In genomic region chr5:105588683-105589082, GRCm38 (mm10) we compare ENCODE assay signal across 26 mouse cellular contexts.
"Had no signal": no experiment of that assay in that cellular context is flagged by ENCODE, and none has a peak within 500 bp of the region (broad histone marks: within the 10 kb centered on the region; RNA-seq: fewer than 3 reads in every experiment).

No protein-coding gene starts in this region.

- H3K9me3 ChIP-seq: hindbrain, embryonic 10.5 days; hindbrain, embryonic 12.5 days; kidney, embryonic 15.5 days; limb, embryonic 10.5 days; limb, embryonic 12.5 days; liver, embryonic 13.5 days; liver, embryonic 15.5 days had no signal

- H3K27me3 ChIP-seq: hindbrain, embryonic 12.5 days; kidney, embryonic 15.5 days; limb, embryonic 12.5 days; liver, embryonic 13.5 days; liver, embryonic 15.5 days had no signal

- H3K4me3 ChIP-seq: gastrocnemius, adult 2 months; hindbrain, embryonic 10.5 days; hindbrain, embryonic 12.5 days; kidney, embryonic 15.5 days; left cerebral cortex, adult 2 months; limb, embryonic 10.5 days; limb, embryonic 12.5 days; liver, embryonic 13.5 days; liver, embryonic 15.5 days had no signal

- H3K36me3 ChIP-seq: hindbrain, embryonic 10.5 days; hindbrain, embryonic 12.5 days; kidney, embryonic 15.5 days; limb, embryonic 10.5 days; limb, embryonic 12.5 days had no signal

- H3K4me2 ChIP-seq: hindbrain, embryonic 12.5 days; hindbrain, embryonic 14.5 days; kidney, embryonic 15.5 days; limb, embryonic 12.5 days; liver, embryonic 11.5 days; liver, embryonic 13.5 days; liver, embryonic 15.5 days had no signal

- ATAC-seq: forebrain, embryonic 16.5 days; hindbrain, embryonic 16.5 days had no signal

- DNase-seq: gastrocnemius, adult 2 months; gastrocnemius, postnatal 10 days; gastrocnemius, postnatal 25 days; heart, adult 18-20 months; heart, postnatal 10 days; heart, postnatal 4 days; kidney, adult 18-20 months; kidney, adult 8-10 months; kidney, postnatal 14 days; kidney, postnatal 36 days; layer of hippocampus, adult 9-11 months; layer of hippocampus, postnatal 36 days; liver; liver, embryonic 13.5 days had no signal

- H3K27ac ChIP-seq: hindbrain, embryonic 10.5 days; hindbrain, embryonic 12.5 days; hindbrain, embryonic 14.5 days; kidney, embryonic 15.5 days; kidney, postnatal 0 days; left cerebral cortex, adult 2 months; limb, embryonic 10.5 days; limb, embryonic 12.5 days; liver, embryonic 13.5 days; liver, embryonic 15.5 days had no signal

- H3K9ac ChIP-seq: hindbrain, embryonic 12.5 days; hindbrain, embryonic 14.5 days; kidney, embryonic 15.5 days; limb, embryonic 12.5 days; liver, embryonic 13.5 days; liver, embryonic 15.5 days had no signal
